Mouse (Mus musculus): ENCODE measurements around the gene Spryd3. TPM values are rescaled to one million over a fixed set of nuclear protein-coding genes. Genes with fewer than 3 reads are reported as not detected.
A peak's percentile ranks its signal among the peaks of the same experiment; 100 is the strongest.

Spryd3 gene
- polyA plus RNA-seq (2015; fragmentation: Nextera tagmentation; extraction: Ambion mirVana), result 48.2 and 56.4 TPM in 2 replicates

DNA sequence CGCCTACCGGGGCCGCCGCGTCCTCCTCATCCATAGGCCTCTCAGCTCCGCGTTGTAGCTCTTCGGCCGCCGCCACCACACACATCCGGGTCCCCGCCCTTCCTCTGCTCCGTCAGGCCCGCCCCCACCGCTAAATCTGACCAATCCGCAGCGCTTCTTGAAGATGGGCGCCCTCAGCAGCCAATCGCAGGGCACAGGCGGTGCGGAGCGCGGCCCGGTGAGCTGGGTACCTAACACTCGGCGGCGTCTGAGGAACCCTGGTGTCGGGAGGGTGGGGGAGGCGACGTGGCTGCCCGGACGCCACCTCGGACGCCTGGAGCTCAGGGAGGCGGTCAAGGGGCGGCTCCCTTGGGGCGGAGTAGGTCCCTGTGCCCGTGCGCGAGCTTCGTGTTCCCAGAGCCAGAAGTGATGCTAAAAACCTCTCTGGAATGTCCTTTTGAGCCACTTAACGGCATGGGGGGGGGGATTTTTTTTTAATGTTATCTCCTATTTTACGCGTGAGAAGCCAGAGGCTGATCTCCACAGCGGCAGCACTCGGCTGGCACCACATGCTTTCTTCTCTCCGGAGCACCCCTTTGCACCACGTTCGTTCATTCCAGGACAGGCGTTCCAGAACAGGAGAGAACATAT is at the start of gene Spryd3:
Gene Spryd3, minus strand, starts transcription at position 106 of the 630 bp plus-strand sequence.
- H3K4me2 ChIP-seq (ENCODE audit: low read length), result peak within 1 kb of the TSS; percentile 83
- H3K27ac ChIP-seq (ENCODE audit: low read length), result peak within 1 kb of the TSS; percentile 84
- H3K9me3 ChIP-seq (ENCODE audit: control insufficient read depth, low read length), result no peaks in the 10 kb centered on the region
- H3K4me3 ChIP-seq (replicated peaks; ENCODE audit: low read length), result peak within 1 kb of the TSS; percentile 81
- H3K4me1 ChIP-seq (replicated peaks; ENCODE audit: control insufficient read depth, insufficient read depth, low read length), result peaks cover 13% of the 10 kb centered on the region
- H3K27me3 ChIP-seq (replicated peaks; ENCODE audit: control insufficient read depth, insufficient read depth, low read length), result no peaks in the 10 kb centered on the region
- peak; percentile 100 for ATAC-seq
- peaks cover 13% of the 10 kb centered on the region for H3K36me3 ChIP-seq (ENCODE audit: control insufficient read depth, insufficient read depth)
- WGBS, result 0% methylated on average over 49 of the region's 50 CpGs
- peak within 1 kb of the TSS; percentile 98 for H3K9ac ChIP-seq (replicated peaks; ENCODE audit: low read depth, low read length)

GRCm38 (mm10) chr15:102183076-102183475 is 47.0 kb upstream of the Spryd3 start:
- 89% methylated on average over 3 of the region's 3 CpGs for WGBS
- ATAC-seq, result no peak
- H3K36me3 ChIP-seq (ENCODE audit: control insufficient read depth, insufficient read depth), result no peaks in the 10 kb centered on the region
- H3K27ac ChIP-seq (ENCODE audit: low read length), result no peak overlapping the region
- no peak overlapping the region for H3K4me2 ChIP-seq (ENCODE audit: low read length)
- no peak overlapping the region for H3K4me3 ChIP-seq (replicated peaks; ENCODE audit: low read length)
- no peaks in the 10 kb centered on the region for H3K9me3 ChIP-seq (ENCODE audit: control insufficient read depth, low read length)
- no peaks in the 10 kb centered on the region for H3K4me1 ChIP-seq (replicated peaks; ENCODE audit: control insufficient read depth, insufficient read depth, low read length)
- H3K9ac ChIP-seq (replicated peaks; ENCODE audit: low read depth, low read length), result no peak overlapping the region
- H3K27me3 ChIP-seq (replicated peaks; ENCODE audit: control insufficient read depth, insufficient read depth, low read length), result no peaks in the 10 kb centered on the region

- H3K4me2 ChIP-seq (ENCODE audit: low read length), result no peak overlapping the region
- no peaks in the 10 kb centered on the region for H3K36me3 ChIP-seq (ENCODE audit: control insufficient read depth, insufficient read depth)
- no peak overlapping the region for H3K4me3 ChIP-seq (replicated peaks; ENCODE audit: low read length)
- H3K9me3 ChIP-seq (ENCODE audit: control insufficient read depth, low read length), result no peaks in the 10 kb centered on the region
- no peak overlapping the region for H3K27ac ChIP-seq (ENCODE audit: low read length)
- H3K27me3 ChIP-seq (replicated peaks; ENCODE audit: control insufficient read depth, insufficient read depth, low read length), result no peaks in the 10 kb centered on the region
- H3K4me1 ChIP-seq (replicated peaks; ENCODE audit: control insufficient read depth, insufficient read depth, low read length), result no peaks in the 10 kb centered on the region
- no peak overlapping the region for H3K9ac ChIP-seq (replicated peaks; ENCODE audit: low read depth, low read length)
- ATAC-seq, result no peak
- WGBS, result 90% methylated on average over 14 of the region's 14 CpGs
These were observed 43.9 kb upstream of the Spryd3 start for GRCm38 (mm10) chr15:102179924-102180323.

DNA sequence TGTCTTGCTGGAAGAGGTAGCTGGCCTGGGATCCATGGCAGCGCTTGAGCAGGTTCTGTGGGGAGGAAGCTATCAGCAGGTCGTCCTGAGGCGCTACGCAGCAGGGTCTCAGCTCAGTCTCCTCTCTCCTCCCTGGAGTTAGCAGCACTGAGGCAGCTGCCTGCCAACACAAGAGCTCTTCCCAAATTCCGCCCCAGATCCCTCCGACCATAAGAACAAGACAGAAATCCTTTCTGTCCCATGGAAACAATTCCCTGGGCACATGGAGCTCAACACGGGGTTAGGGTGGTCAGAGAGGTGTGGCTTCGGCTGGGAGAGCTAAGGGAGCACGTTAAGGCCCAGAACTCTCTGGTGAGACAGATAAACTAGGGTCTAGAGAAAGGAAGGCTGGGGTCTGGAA is 43.1 kb upstream of the Spryd3 start:
- Histone ChIP-seq H3K36me3 (ENCODE audit: control insufficient read depth, insufficient read depth) (no peaks in the 10 kb centered on the region), H3K4me3 (replicated peaks; ENCODE audit: low read length) (no peak overlapping the region), H3K27me3 (replicated peaks; ENCODE audit: control insufficient read depth, insufficient read depth, low read length) (no peaks in the 10 kb centered on the region), H3K4me1 (replicated peaks; ENCODE audit: control insufficient read depth, insufficient read depth, low read length) (no peaks in the 10 kb centered on the region), H3K9ac (replicated peaks; ENCODE audit: low read depth, low read length) (no peak overlapping the region), H3K4me2 (ENCODE audit: low read length) (no peak overlapping the region), H3K27ac (ENCODE audit: low read length) (no peak overlapping the region), H3K9me3 (ENCODE audit: control insufficient read depth, low read length) (no peaks in the 10 kb centered on the region)
- no peak for ATAC-seq
- WGBS, result 79% methylated on average over 9 of the region's 9 CpGs

DNA sequence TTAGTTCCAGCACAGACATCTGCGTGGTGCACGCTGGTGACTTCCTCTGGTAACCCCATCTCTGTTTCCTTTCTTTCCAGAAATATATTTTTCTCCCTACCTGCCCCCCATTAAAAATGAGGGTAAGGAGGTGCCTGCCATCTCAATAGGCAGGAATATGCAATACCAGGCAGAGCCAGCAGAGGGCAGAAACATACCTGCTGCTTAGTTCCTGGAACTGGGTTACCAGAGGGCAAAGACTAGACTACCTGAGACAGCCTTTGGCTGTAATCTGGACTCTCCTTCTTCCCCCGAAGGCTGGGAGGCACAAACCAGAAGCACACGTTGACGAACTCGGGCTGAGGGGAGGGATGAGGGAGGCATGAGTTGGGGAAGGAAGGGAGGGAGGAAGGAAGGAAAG is 42.2 kb upstream of the Spryd3 start:
- no peak overlapping the region for H3K4me3 ChIP-seq (replicated peaks; ENCODE audit: low read length)
- no peak overlapping the region for H3K27ac ChIP-seq (ENCODE audit: low read length)
- no peak for ATAC-seq
- H3K36me3 ChIP-seq (ENCODE audit: control insufficient read depth, insufficient read depth), result no peaks in the 10 kb centered on the region
- WGBS, result 14% methylated on average over 6 of the region's 6 CpGs
- H3K9ac ChIP-seq (replicated peaks; ENCODE audit: low read depth, low read length), result no peak overlapping the region
- H3K4me1 ChIP-seq (replicated peaks; ENCODE audit: control insufficient read depth, insufficient read depth, low read length), result no peaks in the 10 kb centered on the region
- H3K27me3 ChIP-seq (replicated peaks; ENCODE audit: control insufficient read depth, insufficient read depth, low read length), result no peaks in the 10 kb centered on the region
- no peak overlapping the region for H3K4me2 ChIP-seq (ENCODE audit: low read length)
- H3K9me3 ChIP-seq (ENCODE audit: control insufficient read depth, low read length), result no peaks in the 10 kb centered on the region

DNA sequence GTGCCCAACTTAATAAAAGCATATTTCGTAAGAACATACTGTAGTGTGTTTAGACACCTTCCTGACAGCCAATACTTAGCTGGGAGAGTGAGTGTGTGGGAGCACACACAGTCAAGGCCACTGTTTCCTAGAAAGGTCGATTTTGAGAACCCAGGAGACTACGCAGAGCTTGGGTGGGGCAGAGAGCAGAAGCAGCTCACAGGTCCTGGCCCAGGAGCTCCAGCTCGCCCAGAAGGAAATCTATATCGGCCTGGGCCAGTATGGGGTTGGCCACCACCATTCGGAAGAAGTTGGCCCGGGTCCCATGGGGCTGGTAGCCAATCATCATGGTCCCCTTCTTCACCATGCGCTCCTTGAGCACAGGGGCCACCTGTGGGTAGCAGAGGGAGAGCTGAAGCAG is 41.4 kb upstream of the Spryd3 start:
- no peak overlapping the region for H3K4me3 ChIP-seq (replicated peaks; ENCODE audit: low read length)
- H3K9ac ChIP-seq (replicated peaks; ENCODE audit: low read depth, low read length), result no peak overlapping the region
- 89% methylated on average over 8 of the region's 8 CpGs for WGBS
- no peaks in the 10 kb centered on the region for H3K4me1 ChIP-seq (replicated peaks; ENCODE audit: control insufficient read depth, insufficient read depth, low read length)
- H3K27ac ChIP-seq (ENCODE audit: low read length), result no peak overlapping the region
- no peaks in the 10 kb centered on the region for H3K9me3 ChIP-seq (ENCODE audit: control insufficient read depth, low read length)
- no peaks in the 10 kb centered on the region for H3K27me3 ChIP-seq (replicated peaks; ENCODE audit: control insufficient read depth, insufficient read depth, low read length)
- ATAC-seq, result no peak
- no peaks in the 10 kb centered on the region for H3K36me3 ChIP-seq (ENCODE audit: control insufficient read depth, insufficient read depth)
- H3K4me2 ChIP-seq (ENCODE audit: low read length), result no peak overlapping the region

DNA sequence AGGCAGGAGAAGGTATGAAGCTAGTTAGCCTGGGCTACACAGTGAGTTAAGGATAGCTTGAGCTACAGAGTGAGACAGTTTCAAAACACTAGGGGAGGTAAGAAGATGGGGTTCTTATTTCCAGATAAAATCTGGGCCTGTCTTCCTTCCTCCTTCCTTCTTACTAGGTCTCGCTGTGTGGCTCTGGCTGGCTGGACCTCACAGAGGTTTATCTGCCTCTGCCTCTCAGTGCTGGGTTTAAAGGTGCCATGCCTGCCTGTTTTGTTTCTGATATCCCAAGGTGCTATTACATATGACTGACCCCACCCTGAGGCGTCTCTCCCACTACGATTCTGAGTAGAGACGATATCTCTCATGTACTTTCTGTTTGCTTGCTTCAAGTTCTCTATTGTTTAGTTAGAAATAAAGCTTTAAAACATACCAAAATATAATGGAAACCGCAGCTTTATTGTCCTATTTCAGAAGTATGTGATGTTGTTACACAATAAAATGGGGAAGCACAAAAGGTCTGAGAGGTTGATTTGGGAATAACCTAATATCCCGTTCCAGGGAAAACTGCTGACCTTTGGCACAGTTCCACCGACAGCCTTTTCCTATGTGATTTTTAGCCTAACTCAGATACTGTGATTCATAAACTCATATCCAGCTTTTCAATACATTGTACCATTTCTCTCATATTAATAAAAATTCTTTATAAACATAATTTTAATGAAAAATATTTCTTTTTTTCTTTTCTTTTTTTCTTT is 40.7 kb upstream of the Spryd3 start:
- Histone ChIP-seq H3K27ac (ENCODE audit: low read length) (no peak overlapping the region), H3K27me3 (replicated peaks; ENCODE audit: control insufficient read depth, insufficient read depth, low read length) (no peaks in the 10 kb centered on the region), H3K9me3 (ENCODE audit: control insufficient read depth, low read length) (no peaks in the 10 kb centered on the region), H3K4me1 (replicated peaks; ENCODE audit: control insufficient read depth, insufficient read depth, low read length) (no peaks in the 10 kb centered on the region), H3K36me3 (ENCODE audit: control insufficient read depth, insufficient read depth) (no peaks in the 10 kb centered on the region), H3K4me3 (replicated peaks; ENCODE audit: low read length) (no peak overlapping the region), H3K4me2 (ENCODE audit: low read length) (no peak overlapping the region), H3K9ac (replicated peaks; ENCODE audit: low read depth, low read length) (no peak overlapping the region)
- 89% methylated on average over 7 of the region's 7 CpGs for WGBS
- ATAC-seq, result no peak

GRCm38 (mm10) chr15:102175736-102176319 is 39.8 kb upstream of the Spryd3 start:
- Histone ChIP-seq H3K27ac (ENCODE audit: low read length) (no peak overlapping the region), H3K9ac (replicated peaks; ENCODE audit: low read depth, low read length) (no peak overlapping the region), H3K27me3 (replicated peaks; ENCODE audit: control insufficient read depth, insufficient read depth, low read length) (no peaks in the 10 kb centered on the region), H3K4me3 (replicated peaks; ENCODE audit: low read length) (no peak overlapping the region), H3K4me2 (ENCODE audit: low read length) (no peak overlapping the region), H3K36me3 (ENCODE audit: control insufficient read depth, insufficient read depth) (no peaks in the 10 kb centered on the region), H3K4me1 (replicated peaks; ENCODE audit: control insufficient read depth, insufficient read depth, low read length) (no peaks in the 10 kb centered on the region), H3K9me3 (ENCODE audit: control insufficient read depth, low read length) (no peaks in the 10 kb centered on the region)
- no peak for ATAC-seq
- 89% methylated on average over 16 of the region's 16 CpGs for whole genome bisulfite sequencing

DNA sequence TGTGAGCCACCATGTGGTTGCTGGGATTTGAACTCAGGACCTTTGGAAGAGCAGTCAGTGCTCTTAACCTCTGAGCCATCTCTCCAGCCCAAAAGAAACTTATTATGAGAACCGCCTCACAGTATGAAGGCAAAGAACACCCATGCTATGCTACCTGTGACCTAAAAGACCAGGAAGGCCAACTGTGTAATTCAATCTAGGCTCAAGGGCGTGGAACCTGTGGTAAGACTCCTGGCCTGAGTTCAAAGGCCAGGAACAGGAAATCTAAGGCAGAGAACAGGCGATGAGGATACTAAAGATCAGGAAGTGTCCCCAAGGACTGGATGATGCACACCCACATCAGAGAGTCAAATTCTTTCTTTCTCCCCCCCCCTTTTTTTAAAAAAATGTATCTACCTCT is 37.5 kb upstream of the Spryd3 start:
- Histone ChIP-seq H3K27me3 (replicated peaks; ENCODE audit: control insufficient read depth, insufficient read depth, low read length) (no peaks in the 10 kb centered on the region), H3K9me3 (ENCODE audit: control insufficient read depth, low read length) (no peaks in the 10 kb centered on the region), H3K27ac (ENCODE audit: low read length) (no peak overlapping the region), H3K36me3 (ENCODE audit: control insufficient read depth, insufficient read depth) (no peaks in the 10 kb centered on the region), H3K4me3 (replicated peaks; ENCODE audit: low read length) (no peak overlapping the region), H3K4me2 (ENCODE audit: low read length) (no peak overlapping the region), H3K9ac (replicated peaks; ENCODE audit: low read depth, low read length) (no peak overlapping the region), H3K4me1 (replicated peaks; ENCODE audit: control insufficient read depth, insufficient read depth, low read length) (no peaks in the 10 kb centered on the region)
- WGBS, result 87% methylated on average over 3 of the region's 3 CpGs
- no peak for ATAC-seq
